Mouse (Mus musculus) layer of hippocampus, adult 9-10 months (tissue): ENCODE measurements around the gene Cyp4f14.
"Not testable (repeated sequence)": the region's sequence is repeated elsewhere in the genome, so short reads cannot be mapped to it uniquely, and the experiment has no call there.

Experiments used
- DNase-seq: peaks from one replicate; pipeline ENCODE4 v3.0.0; 2022; ENCODE audit warnings: low spot score

The Cyp4f14 gene

GRCm38 (mm10) chr17:32891239-32892180, 25.6 kb downstream of the Cyp4f14 start, which contains the start of gene Zfp870:
Zfp870 (minus strand) TSS chr17:32891642.
- peak; percentile 93 for DNase-seq

- no peak for DNase-seq
Observed at GRCm38 (mm10) chr17:32890852-32891238, 26.3 kb downstream of the Cyp4f14 start.

GRCm38 (mm10) chr17:32889611-32890010, 27.5 kb downstream of the Cyp4f14 start:
- no peak for DNase-seq

- DNase-seq = no peak
Observed at GRCm38 (mm10) chr17:32880320-32881218, 36.6 kb downstream of the Cyp4f14 start.

GRCm38 (mm10) chr17:32878773-32879172, 38.4 kb downstream of the Cyp4f14 start:
- no peak for DNase-seq

- no peak for DNase-seq
Observed at GRCm38 (mm10) chr17:32877471-32878171, 39.5 kb downstream of the Cyp4f14 start.

- no peak for DNase-seq
Observed at GRCm38 (mm10) chr17:32872696-32873095, 44.4 kb downstream of the Cyp4f14 start.

- DNase-seq = no peak
Observed at GRCm38 (mm10) chr17:32872091-32872490, 45.1 kb downstream of the Cyp4f14 start.

GRCm38 (mm10) chr17:32871483-32871882, 45.7 kb downstream of the Cyp4f14 start:
- no peak for DNase-seq

GRCm38 (mm10) chr17:32867266-32867665, 49.9 kb downstream of the Cyp4f14 start:
- DNase-seq = not testable (repeated sequence)

- not testable (repeated sequence) for DNase-seq
Observed at GRCm38 (mm10) chr17:32856713-32857112, 60.4 kb downstream of the Cyp4f14 start.
